In the genomic region with DNA sequence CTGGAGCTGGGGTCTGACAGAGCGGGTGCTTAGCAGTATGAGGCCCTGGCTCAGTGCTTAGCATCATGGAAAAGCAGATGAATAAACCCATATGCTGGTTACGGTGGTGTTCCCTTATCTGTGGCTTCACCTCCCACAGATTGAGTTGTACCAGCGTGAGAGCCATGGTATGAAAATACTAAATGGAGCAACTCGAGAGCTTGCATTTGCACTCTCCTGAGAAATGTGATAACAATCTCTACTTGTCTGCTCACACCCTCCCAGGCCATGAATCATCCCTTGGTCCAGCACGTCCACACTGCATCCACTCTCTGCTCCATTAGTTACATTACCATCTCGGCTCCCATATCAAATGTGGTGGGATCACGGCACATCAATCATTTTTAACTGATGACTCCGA, we compare ENCODE assay signal across 26 mouse cellular contexts. TPM values are rescaled to one million over a fixed set of nuclear protein-coding genes. Genes with fewer than 3 reads are reported as not detected.
DNase-seq lines count a peak whose midpoint lies in the region; ATAC-seq and TF ChIP-seq lines count a peak whose summit lies in the region.
"Had no signal": no experiment of that assay in that cellular context is flagged by ENCODE, and none has a peak within 500 bp of the region (broad histone marks: within the 10 kb centered on the region; RNA-seq: fewer than 3 reads in every experiment).

No protein-coding gene starts in this region.

- 76% methylated on average over 8 of the region's 8 CpGs for WGBS in hindbrain, embryonic 11.5 days
- 87% methylated on average over 8 of the region's 8 CpGs for WGBS in hindbrain, postnatal 0 days
- WGBS in forebrain, embryonic 16.5 days, result 94% methylated on average over 8 of the region's 8 CpGs
- 85% methylated on average over 8 of the region's 8 CpGs for WGBS in embryonic facial prominence, embryonic 10.5 days

- intact Hi-C loops in left cerebral cortex, postnatal 10 days (cut with DNase I), result no loop called here

- ATAC-seq in hindbrain, embryonic 11.5 days (ENCODE audit: low FRiP score), result peak; percentile 59; the same call in 1 of the 2 replicates
- no peak for ATAC-seq in hindbrain, postnatal 0 days
- ATAC-seq in forebrain, embryonic 16.5 days, result no peak
- ATAC-seq: forebrain, postnatal 0 days; inflammation-experienced regulatory T-cells, adult 6 months; midbrain, embryonic 13.5 days had no signal

- no peaks in the 10 kb centered on the region for H3K27me3 ChIP-seq in hindbrain, embryonic 11.5 days (ENCODE audit: control insufficient read depth, insufficient read depth, low read length)
- H3K27me3 ChIP-seq in hindbrain, postnatal 0 days (ENCODE audit: insufficient read depth, low read length), result no peaks in the 10 kb centered on the region
- no peaks in the 10 kb centered on the region for H3K27me3 ChIP-seq in forebrain, embryonic 16.5 days (replicated peaks; ENCODE audit: control insufficient read depth, insufficient read depth, low read length)
- H3K27me3 ChIP-seq in embryonic facial prominence, embryonic 10.5 days (replicated peaks; ENCODE audit: low read depth, poor library complexity, severe bottlenecking), result no peaks in the 10 kb centered on the region
- H3K27me3 ChIP-seq: heart, embryonic 12.5 days; liver, embryonic 13.5 days; midbrain, embryonic 13.5 days had no signal

- H3K4me2 ChIP-seq in hindbrain, embryonic 11.5 days (replicated peaks; ENCODE audit: low read depth, low read length), result no peak overlapping the region
- H3K4me2 ChIP-seq in hindbrain, postnatal 0 days (ENCODE audit: low read depth, low read length), result no peak overlapping the region
- no peak overlapping the region for H3K4me2 ChIP-seq in forebrain, embryonic 16.5 days (ENCODE audit: low read length)
- H3K4me2 ChIP-seq: heart, embryonic 12.5 days; liver, embryonic 13.5 days; midbrain, embryonic 13.5 days had no signal

- no peak overlapping the region for H3K9ac ChIP-seq in hindbrain, embryonic 11.5 days (ENCODE audit: low read depth, low read length)
- H3K9ac ChIP-seq in hindbrain, postnatal 0 days (replicated peaks; ENCODE audit: low read length), result no peak overlapping the region
- no peak overlapping the region for H3K9ac ChIP-seq in forebrain, embryonic 16.5 days (replicated peaks; ENCODE audit: low read depth, low read length)
- H3K9ac ChIP-seq: forebrain, postnatal 0 days; heart, embryonic 12.5 days; liver, embryonic 13.5 days; midbrain, embryonic 13.5 days had no signal

- H3K9me3 ChIP-seq in hindbrain, embryonic 11.5 days (ENCODE audit: control insufficient read depth, low read length), result no peaks in the 10 kb centered on the region
- H3K9me3 ChIP-seq in hindbrain, postnatal 0 days (ENCODE audit: low read length), result no peaks in the 10 kb centered on the region
- no peaks in the 10 kb centered on the region for H3K9me3 ChIP-seq in forebrain, embryonic 16.5 days (ENCODE audit: control insufficient read depth, low read length)
- no peaks in the 10 kb centered on the region for H3K9me3 ChIP-seq in embryonic facial prominence, embryonic 10.5 days
- H3K9me3 ChIP-seq: forebrain, embryonic 10.5 days; heart, embryonic 12.5 days; hindbrain, embryonic 10.5 days; liver, embryonic 13.5 days; midbrain, embryonic 13.5 days had no signal

- TF ChIP-seq CTCF in hindbrain, postnatal 0 days (IDR thresholded peaks at IDR 0.05; ENCODE audit: low read depth), result no peak

- H3K36me3 ChIP-seq in hindbrain, embryonic 11.5 days (ENCODE audit: control insufficient read depth, insufficient read depth, low read length), result no peaks in the 10 kb centered on the region
- no peaks in the 10 kb centered on the region for H3K36me3 ChIP-seq in hindbrain, postnatal 0 days (ENCODE audit: insufficient read depth, low read length)
- H3K36me3 ChIP-seq in forebrain, embryonic 16.5 days (ENCODE audit: control insufficient read depth, insufficient read depth), result no peaks in the 10 kb centered on the region
- H3K36me3 ChIP-seq in embryonic facial prominence, embryonic 10.5 days (replicated peaks), result no peaks in the 10 kb centered on the region
- H3K36me3 ChIP-seq: forebrain, embryonic 10.5 days; hindbrain, embryonic 10.5 days; liver, embryonic 13.5 days; midbrain, embryonic 13.5 days had no signal

- DNase-seq in hindbrain, embryonic 11.5 days (ENCODE audit: low spot score), result no peak
- DNase-seq in hindbrain, postnatal 0 days (ENCODE audit: low spot score), result no peak
- DNase-seq in left cerebral cortex, adult 11 months (ENCODE audit: low spot score), result peak; percentile 28
- no peak for DNase-seq in left cerebral cortex, postnatal 10 days (ENCODE audit: extremely low spot score in 1 of 2, low spot score in 2 of 2)
- peak; percentile 51 for DNase-seq in 416B (ENCODE audit: low read depth)
- peak; percentile 67 for DNase-seq in brain, adult 2 months (ENCODE audit: low read depth, low spot score)
- DNase-seq in embryonic facial prominence, embryonic 10.5 days (ENCODE audit: low spot score), result no peak
- DNase-seq: adrenal gland, postnatal 25 days; cerebellum, adult 11 months; cerebellum, adult 9-11 months; forebrain, postnatal 0 days; heart, postnatal 10 days; kidney, adult 18-20 months; kidney, postnatal 4 days; layer of hippocampus, adult 9-11 months; liver, embryonic 13.5 days; lung, adult 2 months; lung, postnatal 14 days; thymus, postnatal 25 days had no signal

- H3K4me3 ChIP-seq in hindbrain, embryonic 11.5 days (ENCODE audit: low read depth, low read length), result no peak overlapping the region
- no peak overlapping the region for H3K4me3 ChIP-seq in hindbrain, postnatal 0 days (ENCODE audit: low read length)
- no peak overlapping the region for H3K4me3 ChIP-seq in forebrain, embryonic 16.5 days (replicated peaks; ENCODE audit: low read length)
- no peak overlapping the region for H3K4me3 ChIP-seq in embryonic facial prominence, embryonic 10.5 days
- H3K4me3 ChIP-seq: forebrain, embryonic 10.5 days; heart, embryonic 12.5 days; hindbrain, embryonic 10.5 days; liver, embryonic 13.5 days; midbrain, embryonic 13.5 days had no signal

- H3K4me1 ChIP-seq in hindbrain, embryonic 11.5 days (replicated peaks; ENCODE audit: control insufficient read depth, insufficient read depth, low read length), result no peaks in the 10 kb centered on the region
- no peaks in the 10 kb centered on the region for H3K4me1 ChIP-seq in hindbrain, postnatal 0 days (ENCODE audit: insufficient read depth, low read length)
- H3K4me1 ChIP-seq in forebrain, embryonic 16.5 days (replicated peaks; ENCODE audit: control insufficient read depth, insufficient read depth, low read length), result no peaks in the 10 kb centered on the region
- H3K4me1 ChIP-seq in embryonic facial prominence, embryonic 10.5 days, result no peaks in the 10 kb centered on the region
- H3K4me1 ChIP-seq: forebrain, embryonic 10.5 days; hindbrain, embryonic 10.5 days; liver, embryonic 13.5 days; midbrain, embryonic 13.5 days had no signal

- H3K27ac ChIP-seq in hindbrain, embryonic 11.5 days (ENCODE audit: low read depth, low read length), result no peak overlapping the region
- H3K27ac ChIP-seq in hindbrain, postnatal 0 days, result no peak overlapping the region
- H3K27ac ChIP-seq in forebrain, embryonic 16.5 days (ENCODE audit: low read length), result no peak overlapping the region
- no peak overlapping the region for H3K27ac ChIP-seq in embryonic facial prominence, embryonic 10.5 days (replicated peaks)
- H3K27ac ChIP-seq: forebrain, embryonic 10.5 days; hindbrain, embryonic 10.5 days; liver, embryonic 13.5 days; midbrain, embryonic 13.5 days had no signal

RNA-seq across cellular contexts. Expression of a gene that starts 31.4 kb away (rescaled TPM):
- not detected in 2 replicates for polyA plus RNA-seq in hindbrain, embryonic 11.5 days (2014; fragmentation: Nextera tagmentation; extraction: Ambion mirVana)
- total RNA-seq in hindbrain, postnatal 0 days (2014; rRNA removed), result 0.21 TPM in 1 of 2 replicates, not detected in the other
- polyA plus RNA-seq in hindbrain, postnatal 0 days (2015; fragmentation: Nextera tagmentation; extraction: Ambion mirVana), result 0.33 and 0.35 TPM in 2 replicates
- under 1 TPM; 0.49 to 0.56 TPM for total RNA-seq in left cerebral cortex, postnatal 10 days (2021)
- polyA plus RNA-seq in forebrain, embryonic 16.5 days (2015; fragmentation: Nextera tagmentation; extraction: Ambion mirVana), result 0.13 TPM in 1 of 2 replicates, not detected in the other
- not detected in 2 replicates for polyA plus RNA-seq in embryonic facial prominence, embryonic 10.5 days (2016; fragmentation: Nextera tagmentation; extraction: Ambion mirVana)
- total RNA-seq: adrenal gland, postnatal 25 days; forebrain, postnatal 0 days; gastrocnemius, adult 8-10 months had no signal
- polyA plus RNA-seq: forebrain, embryonic 10.5 days; heart, embryonic 12.5 days; hindbrain, embryonic 10.5 days; liver, embryonic 13.5 days had no signal

Comparison
In these comparisons a context has a peak if more than half of its experiments do, and no peak if none do; other contexts are left out.
1. DNase-seq: peak in left cerebral cortex, adult 11 months (single experiment), 416B (single experiment) and brain, adult 2 months (single experiment); none in hindbrain, embryonic 11.5 days (single experiment), hindbrain, postnatal 0 days (single experiment), left cerebral cortex, postnatal 10 days (0 of 2) and embryonic facial prominence, embryonic 10.5 days (single experiment).